Mouse (Mus musculus) heart, postnatal 0 days (tissue): ENCODE results near the gene Negr1. TPM values are rescaled to one million over a fixed set of nuclear protein-coding genes. Genes with fewer than 3 reads are reported as not detected.

ENCODE experiments used
- ATAC-seq: fragments of 200-750 bp; cut with Nextera tagmentation; 2 replicates; pipeline ENCODE4 v1.8.0; 2017; ENCODE audit warnings: low read depth, moderate number of reproducible peaks, moderate library complexity; ENCODE audit not compliant: insufficient read depth
- DNase-seq: peaks from one replicate; pipeline ENCODE4 v3.0.0-alpha.2; 2016; ENCODE audit warnings: low spot score
- H3K27ac ChIP-seq: fragments of 300-500 bp; sonication (generic); 2 replicates; pipeline ENCODE4 v1.5.1; 2014; ENCODE audit warnings: low read depth, mild to moderate bottlenecking
- H3K27me3 ChIP-seq: fragments of 300-500 bp; sonication (generic); 2 replicates; pipeline ENCODE4 v1.6.1; 2014; ENCODE audit warnings: low read length, mixed read lengths; ENCODE audit not compliant: control insufficient read depth, insufficient read depth
- H3K36me3 ChIP-seq: fragments of 300-500 bp; sonication (generic); replicated peaks from 2 replicates; pipeline ENCODE4 v1.6.1; 2014; ENCODE audit warnings: low read length, mixed read lengths; ENCODE audit not compliant: control insufficient read depth, insufficient read depth
- H3K4me1 ChIP-seq: fragments of 300-500 bp; sonication (generic); 2 replicates; pipeline ENCODE4 v1.6.1; 2014; ENCODE audit warnings: antibody characterized with exemption; ENCODE audit not compliant: control insufficient read depth, insufficient read depth
- H3K4me2 ChIP-seq: fragments of 300-500 bp; sonication (generic); 2 replicates; pipeline ENCODE4 v1.6.1; 2014; ENCODE audit warnings: low read depth, mild to moderate bottlenecking, low read length, moderate library complexity
- H3K4me3 ChIP-seq: fragments of 300-500 bp; sonication (generic); 2 replicates; pipeline ENCODE4 v1.5.1; 2014; ENCODE audit warnings: low read depth, low read length
- H3K9ac ChIP-seq: fragments of 300-500 bp; sonication (generic); replicated peaks from 2 replicates; pipeline ENCODE4 v1.6.1; 2014; ENCODE audit warnings: low read depth, low read length, mixed read lengths
- H3K9me3 ChIP-seq: fragments of 300-500 bp; sonication (generic); replicated peaks from 2 replicates; pipeline ENCODE4 v1.6.1; 2016; ENCODE audit warnings: low read length; ENCODE audit not compliant: control insufficient read depth
- CTCF ChIP-seq: IDR thresholded peaks from 2 replicates; pipeline ENCODE4 v1.5.1; 2016; ENCODE audit warnings: antibody characterized with exemption, control low read depth, low read depth
- EP300 ChIP-seq: IDR thresholded peaks from 2 replicates; pipeline ENCODE4 v1.6.1; 2016; ENCODE audit warnings: antibody characterized with exemption, low read depth
- WGBS: fragments of 180-500 bp; shearing (Covaris S2); extraction: QIAGEN DNeasy Blood & Tissue Kit; methylation state at CpG from one replicate; pipeline ENCODE4 v1.1.7; 2014; 5-methylcytosine and 5-hydroxymethylcytosine counted together
- polyA plus RNA-seq: library from polyadenylated mRNA; unstranded; fragments of >200 nt; fragmentation: Nextera tagmentation; extraction: Ambion mirVana; gene quantifications from 2 replicates; pipeline ENCODE4 v1.2.1, GENCODE M21; 2015
- total RNA-seq: library from RNA; depleted of rRNA; stranded (reverse); fragments of >200 nt; gene quantifications from 2 replicates; pipeline ENCODE4 v1.2.3, GENCODE M21; 2014; ENCODE audit warnings: low replicate concordance

The Negr1 gene
- total and polyA plus RNA-seq, 2 experiments from 2014 or later: 0.55 to 2.0 TPM

GRCm38 (mm10) chr3:156896106-156896505, 334.5 kb downstream of the Negr1 start:
- no peak overlapping the region for H3K27ac ChIP-seq
- H3K36me3 ChIP-seq: no peaks in the 10 kb centered on the region
- no peaks in the 10 kb centered on the region for H3K27me3 ChIP-seq
- H3K9me3 ChIP-seq: no peaks in the 10 kb centered on the region
- no peak overlapping the region for H3K4me3 ChIP-seq
- H3K4me2 ChIP-seq: no peak overlapping the region
- no peak for TF ChIP-seq CTCF
- no peak for TF ChIP-seq EP300
- no peak for DNase-seq
- WGBS: 73% methylated on average over 4 of the region's 4 CpGs
- no peak overlapping the region for H3K9ac ChIP-seq
- no peaks in the 10 kb centered on the region for H3K4me1 ChIP-seq
- ATAC-seq: no peak

- no peak overlapping the region for H3K9ac ChIP-seq
- no peak for TF ChIP-seq CTCF
- no peak for TF ChIP-seq EP300
- ATAC-seq (no peak), DNase-seq (no peak)
- no peaks in the 10 kb centered on the region for H3K4me1 ChIP-seq
- no peaks in the 10 kb centered on the region for H3K36me3 ChIP-seq
- 61% methylated on average over 1 of the region's 1 CpGs for WGBS
- no peak overlapping the region for H3K27ac ChIP-seq
- H3K4me3 ChIP-seq: no peak overlapping the region
- H3K4me2 ChIP-seq: no peak overlapping the region
- no peaks in the 10 kb centered on the region for H3K9me3 ChIP-seq
- H3K27me3 ChIP-seq: no peaks in the 10 kb centered on the region
Observed at GRCm38 (mm10) chr3:156896552-156896951, 335.0 kb downstream of the Negr1 start.

- no peak for ATAC-seq
- TF ChIP-seq CTCF: no peak
- TF ChIP-seq EP300: no peak
- no peak overlapping the region for H3K9ac ChIP-seq
Observed at GRCm38 (mm10) chr3:156901140-156901539, 339.5 kb downstream of the Negr1 start.

GRCm38 (mm10) chr3:156903925-156904576, 342.5 kb downstream of the Negr1 start:
- Histone ChIP-seq H3K36me3 (no peaks in the 10 kb centered on the region), H3K4me3 (no peak overlapping the region), H3K4me1 (no peaks in the 10 kb centered on the region), H3K9ac (no peak overlapping the region), H3K9me3 (no peaks in the 10 kb centered on the region), H3K27ac (no peak overlapping the region), H3K27me3 (no peaks in the 10 kb centered on the region), H3K4me2 (no peak overlapping the region)
- DNase-seq (no peak), ATAC-seq (no peak)
- WGBS: 82% methylated on average over 9 of the region's 9 CpGs
- no peak for TF ChIP-seq CTCF
- no peak for TF ChIP-seq EP300

More at GRCm38 (mm10) chr3:156901140-156901539, 339.5 kb downstream of the Negr1 start:
- Histone ChIP-seq H3K27me3 (no peaks in the 10 kb centered on the region), H3K9me3 (no peaks in the 10 kb centered on the region), H3K4me2 (no peak overlapping the region), H3K36me3 (no peaks in the 10 kb centered on the region), H3K4me1 (no peaks in the 10 kb centered on the region), H3K4me3 (no peak overlapping the region), H3K27ac (no peak overlapping the region)
- DNase-seq: no peak
- WGBS: 46% methylated on average over 3 of the region's 3 CpGs

GRCm38 (mm10) chr3:156912816-156913215, 351.2 kb downstream of the Negr1 start:
- WGBS: 70% methylated on average over 3 of the region's 3 CpGs
- DNase-seq: no peak
- no peak overlapping the region for H3K9ac ChIP-seq
- H3K27me3 ChIP-seq: no peaks in the 10 kb centered on the region
- H3K4me3 ChIP-seq: no peak overlapping the region
- H3K27ac ChIP-seq: no peak overlapping the region
- no peaks in the 10 kb centered on the region for H3K4me1 ChIP-seq
- no peaks in the 10 kb centered on the region for H3K9me3 ChIP-seq
- ATAC-seq: no peak
- no peak for TF ChIP-seq EP300
- TF ChIP-seq CTCF: no peak
- no peak overlapping the region for H3K4me2 ChIP-seq
- H3K36me3 ChIP-seq: no peaks in the 10 kb centered on the region

- no peak overlapping the region for H3K4me2 ChIP-seq
- H3K4me3 ChIP-seq: no peak overlapping the region
- H3K36me3 ChIP-seq: no peaks in the 10 kb centered on the region
- no peak overlapping the region for H3K9ac ChIP-seq
- no peak overlapping the region for H3K27ac ChIP-seq
- DNase-seq: no peak
- no peaks in the 10 kb centered on the region for H3K4me1 ChIP-seq
- H3K9me3 ChIP-seq: no peaks in the 10 kb centered on the region
- no peaks in the 10 kb centered on the region for H3K27me3 ChIP-seq
- ATAC-seq: no peak
- no peak for TF ChIP-seq CTCF
- TF ChIP-seq EP300: no peak
Observed at GRCm38 (mm10) chr3:156921369-156921768, 359.8 kb downstream of the Negr1 start.
